Mouse (Mus musculus) MEL (cell line): ENCODE measurements at regions not wholly inside any gene's neighbourhood (a gene's known extent, or its start where the extent isn't known, plus 50 kb on each side); places are given as distances from the start of the nearest gene placed in this dataset.

Experiments
- DNase-seq: peaks from one replicate; pipeline ENCODE4 v3.0.0; 2011; ENCODE audit warnings: low read depth, low spot score
- H3K27ac ChIP-seq: 2 replicates; pipeline ENCODE4 v1.5.1; 2012; ENCODE audit warnings: low read depth, mild to moderate bottlenecking, control low read depth, low read length, moderate library complexity; ENCODE audit not compliant: control insufficient read depth
- H3K27me3 ChIP-seq, 2 experiments: fragments of 150-350 bp in 1 of 2; sonication (generic) in 1 of 2; 2 replicates each; pipeline ENCODE4 v1.6.1; 2012; ENCODE audit warnings: low read length in 2 of 2, mild to moderate bottlenecking in 2 of 2, improper control_type of control experiment in 1 of 2, moderate library complexity in 1 of 2; ENCODE audit not compliant: insufficient read depth in 2 of 2, control insufficient read depth in 1 of 2
- H3K36me3 ChIP-seq, 2 experiments: 2 replicates each; pipeline ENCODE4 v1.6.1; 2012 to 2014; ENCODE audit warnings: low read length in 2 of 2, improper control_type of control experiment in 1 of 2, inconsistent platforms in 1 of 2, mild to moderate bottlenecking in 1 of 2; ENCODE audit not compliant: insufficient read depth in 2 of 2, control insufficient read depth in 1 of 2
- H3K4me1 ChIP-seq, 2 experiments: fragments of 150-350 bp in 1 of 2; sonication (generic) in 1 of 2; 2 replicates each; pipeline ENCODE4 v1.6.1; 2012; ENCODE audit warnings: low read length in 2 of 2, improper control_type of control experiment in 1 of 2, mild to moderate bottlenecking in 1 of 2; ENCODE audit not compliant: insufficient read depth in 2 of 2, control insufficient read depth in 1 of 2
- H3K4me3 ChIP-seq, 2 experiments: fragments of 150-350 bp in 1 of 2; sonication (generic) in 1 of 2; 2 replicates each; pipeline ENCODE4 v1.5.1; 2012; ENCODE audit warnings: low read depth in 2 of 2, low read length in 2 of 2, mild to moderate bottlenecking in 2 of 2, moderate library complexity in 2 of 2, control low read depth in 1 of 2, improper control_type of control experiment in 1 of 2; ENCODE audit not compliant: control insufficient read depth in 1 of 2, insufficient read depth in 1 of 2
- H3K79me2 ChIP-seq: 2 replicates; pipeline ENCODE4 v1.6.1; 2012; ENCODE audit warnings: mild to moderate bottlenecking, low read length, moderate library complexity; ENCODE audit not compliant: control insufficient read depth, poor library complexity, insufficient read depth
- H3K9ac ChIP-seq: 2 replicates; pipeline ENCODE4 v1.6.1; 2012; ENCODE audit warnings: low read depth, mild to moderate bottlenecking, control low read depth, low read length, moderate library complexity; ENCODE audit not compliant: control insufficient read depth, poor library complexity, severe bottlenecking
- H3K9me3 ChIP-seq: fragments of 150-350 bp; sonication (generic); replicated peaks from 2 replicates; pipeline ENCODE4 v1.6.1; 2012; ENCODE audit warnings: mild to moderate bottlenecking, low read length, improper control_type of control experiment, moderate library complexity; ENCODE audit not compliant: insufficient read depth
- ETS1 ChIP-seq: IDR thresholded peaks from 2 replicates; pipeline ENCODE4 v1.6.1; 2012; ENCODE audit warnings: low read depth, mild to moderate bottlenecking, inconsistent platforms, low read length, improper control_type of control experiment, moderate library complexity
- HCFC1 ChIP-seq: IDR thresholded peaks from 2 replicates; pipeline ENCODE4 v1.6.1; 2012; ENCODE audit warnings: low read depth, mild to moderate bottlenecking, inconsistent platforms, low read length, improper control_type of control experiment, moderate library complexity
- JUND ChIP-seq: IDR thresholded peaks from 2 replicates; pipeline ENCODE4 v1.6.1; 2011; ENCODE audit warnings: low read depth, mild to moderate bottlenecking, improper control_type of control experiment, low read length
- MYC ChIP-seq: IDR thresholded peaks from 2 replicates; pipeline ENCODE4 v1.6.1; 2011; ENCODE audit warnings: low read depth, mild to moderate bottlenecking, low read length, improper control_type of control experiment, moderate library complexity
- NELFE ChIP-seq: IDR thresholded peaks from 2 replicates; pipeline ENCODE4 v1.6.1; 2011; ENCODE audit warnings: low read depth, low read length, improper control_type of control experiment
- POLR2A ChIP-seq, 2 experiments: IDR thresholded peaks; 2 replicates each; pipeline ENCODE4 v1.6.1; 2011 to 2012; ENCODE audit warnings: low read length in 2 of 2, mild to moderate bottlenecking in 2 of 2, control low read depth in 1 of 2, improper control_type of control experiment in 1 of 2, low read depth in 1 of 2, moderate library complexity in 1 of 2; ENCODE audit not compliant: control insufficient read depth in 1 of 2, insufficient read depth in 1 of 2, poor library complexity in 1 of 2
- TAL1 ChIP-seq: IDR thresholded peaks from 2 replicates; pipeline ENCODE4 v1.6.1; 2012; ENCODE audit warnings: mild to moderate bottlenecking, inconsistent platforms, low read length, moderate library complexity, mixed read lengths
- TCF12 ChIP-seq: IDR thresholded peaks from 2 replicates; pipeline ENCODE4 v1.6.1; 2014; ENCODE audit warnings: low read depth, mild to moderate bottlenecking, inconsistent platforms, low read length, improper control_type of control experiment, moderate library complexity
- ZKSCAN1 ChIP-seq: IDR thresholded peaks from 2 replicates; pipeline ENCODE4 v1.6.1; 2012; ENCODE audit warnings: low read depth, mild to moderate bottlenecking, inconsistent platforms, low read length, improper control_type of control experiment, moderate library complexity

- TF ChIP-seq TCF12, result no peak
- TF ChIP-seq TAL1, result no peak
- no peak for TF ChIP-seq MYC
- no peak for TF ChIP-seq HCFC1
- TF ChIP-seq ZKSCAN1, result no peak
- TF ChIP-seq POLR2A (IDR thresholded peaks at IDR 0.05; ENCODE audit: control insufficient read depth in 1 of 2, insufficient read depth in 1 of 2, low read depth in 1 of 2, low read length in 2 of 2, poor library complexity in 1 of 2), result no peak
- no peak for TF ChIP-seq ETS1
- no peak for TF ChIP-seq JUND
- TF ChIP-seq NELFE, result no peak
- no peak overlapping the region for H3K27ac ChIP-seq
Measured at GRCm38 (mm10) chr17:52506760-52507159, 95.7 kb upstream of the Kcnh8 start.

GRCm38 (mm10) chr17:52530260-52530659, 72.2 kb upstream of the Kcnh8 start:
- H3K79me2 ChIP-seq, result no peaks in the 10 kb centered on the region
- TF ChIP-seq MYC, result no peak
- H3K27ac ChIP-seq, result no peak overlapping the region
- no peak overlapping the region for H3K9ac ChIP-seq
- H3K36me3 ChIP-seq, result no peaks in the 10 kb centered on the region
- no peaks in the 10 kb centered on the region for H3K9me3 ChIP-seq
- DNase-seq, result no peak
- no peaks in the 10 kb centered on the region for H3K27me3 ChIP-seq
- no peak overlapping the region for H3K4me3 ChIP-seq
- H3K4me1 ChIP-seq, result no peaks in the 10 kb centered on the region

More at GRCm38 (mm10) chr17:52506760-52507159, 95.7 kb upstream of the Kcnh8 start:
- Histone ChIP-seq H3K27me3 (no peaks in the 10 kb centered on the region), H3K4me3 (no peak overlapping the region), H3K9ac (no peak overlapping the region), H3K36me3 (no peaks in the 10 kb centered on the region), H3K4me1 (no peaks in the 10 kb centered on the region), H3K9me3 (no peaks in the 10 kb centered on the region), H3K79me2 (no peaks in the 10 kb centered on the region)
- no peak for DNase-seq
